Mouse (Mus musculus) MEL (cell line): ENCODE measurements at regions not wholly inside any gene's neighbourhood (a gene's known extent, or its start where the extent isn't known, plus 50 kb on each side); places are given as distances from the start of the nearest gene placed in this dataset.

ENCODE experiments used
- DNase-seq: peaks from one replicate; pipeline ENCODE4 v3.0.0; 2011; ENCODE audit warnings: low read depth, low spot score
- H3K27ac ChIP-seq: 2 replicates; pipeline ENCODE4 v1.5.1; 2012; ENCODE audit warnings: low read depth, mild to moderate bottlenecking, control low read depth, low read length, moderate library complexity; ENCODE audit not compliant: control insufficient read depth
- H3K27me3 ChIP-seq, 2 experiments: fragments of 150-350 bp in 1 of 2; sonication (generic) in 1 of 2; 2 replicates each; pipeline ENCODE4 v1.6.1; 2012; ENCODE audit warnings: low read length in 2 of 2, mild to moderate bottlenecking in 2 of 2, improper control_type of control experiment in 1 of 2, moderate library complexity in 1 of 2; ENCODE audit not compliant: insufficient read depth in 2 of 2, control insufficient read depth in 1 of 2
- H3K36me3 ChIP-seq, 2 experiments: 2 replicates each; pipeline ENCODE4 v1.6.1; 2012 to 2014; ENCODE audit warnings: low read length in 2 of 2, improper control_type of control experiment in 1 of 2, inconsistent platforms in 1 of 2, mild to moderate bottlenecking in 1 of 2; ENCODE audit not compliant: insufficient read depth in 2 of 2, control insufficient read depth in 1 of 2
- H3K4me1 ChIP-seq, 2 experiments: fragments of 150-350 bp in 1 of 2; sonication (generic) in 1 of 2; 2 replicates each; pipeline ENCODE4 v1.6.1; 2012; ENCODE audit warnings: low read length in 2 of 2, improper control_type of control experiment in 1 of 2, mild to moderate bottlenecking in 1 of 2; ENCODE audit not compliant: insufficient read depth in 2 of 2, control insufficient read depth in 1 of 2
- H3K4me3 ChIP-seq, 2 experiments: fragments of 150-350 bp in 1 of 2; sonication (generic) in 1 of 2; 2 replicates each; pipeline ENCODE4 v1.5.1; 2012; ENCODE audit warnings: low read depth in 2 of 2, low read length in 2 of 2, mild to moderate bottlenecking in 2 of 2, moderate library complexity in 2 of 2, control low read depth in 1 of 2, improper control_type of control experiment in 1 of 2; ENCODE audit not compliant: control insufficient read depth in 1 of 2, insufficient read depth in 1 of 2
- H3K79me2 ChIP-seq: 2 replicates; pipeline ENCODE4 v1.6.1; 2012; ENCODE audit warnings: mild to moderate bottlenecking, low read length, moderate library complexity; ENCODE audit not compliant: control insufficient read depth, poor library complexity, insufficient read depth
- H3K9ac ChIP-seq: 2 replicates; pipeline ENCODE4 v1.6.1; 2012; ENCODE audit warnings: low read depth, mild to moderate bottlenecking, control low read depth, low read length, moderate library complexity; ENCODE audit not compliant: control insufficient read depth, poor library complexity, severe bottlenecking
- H3K9me3 ChIP-seq: fragments of 150-350 bp; sonication (generic); replicated peaks from 2 replicates; pipeline ENCODE4 v1.6.1; 2012; ENCODE audit warnings: mild to moderate bottlenecking, low read length, improper control_type of control experiment, moderate library complexity; ENCODE audit not compliant: insufficient read depth
- CHD2 ChIP-seq: IDR thresholded peaks from 2 replicates; pipeline ENCODE4 v1.6.1; 2011; ENCODE audit warnings: low read length, improper control_type of control experiment
- E2F4 ChIP-seq: IDR thresholded peaks from 2 replicates; pipeline ENCODE4 v1.6.1; 2011; ENCODE audit warnings: low read depth, low read length, improper control_type of control experiment, borderline replicate concordance
- ELF1 ChIP-seq: IDR thresholded peaks from 2 replicates; pipeline ENCODE4 v1.6.1; 2014; ENCODE audit warnings: low read depth, mild to moderate bottlenecking, inconsistent platforms, low read length, improper control_type of control experiment, moderate library complexity
- GABPA ChIP-seq: IDR thresholded peaks from 2 replicates; pipeline ENCODE4 v1.6.1; 2012; ENCODE audit warnings: low read depth, mild to moderate bottlenecking, inconsistent platforms, low read length, improper control_type of control experiment, moderate library complexity
- GATA1 ChIP-seq: IDR thresholded peaks from 2 replicates; pipeline ENCODE4 v1.6.1; 2011; ENCODE audit warnings: low read depth, low read length, improper control_type of control experiment
- HCFC1 ChIP-seq: IDR thresholded peaks from 2 replicates; pipeline ENCODE4 v1.6.1; 2012; ENCODE audit warnings: low read depth, mild to moderate bottlenecking, inconsistent platforms, low read length, improper control_type of control experiment, moderate library complexity
- KAT2A ChIP-seq: conservative IDR thresholded peaks from 2 replicates; pipeline ENCODE4 v1.6.1; 2012; ENCODE audit warnings: low read depth, low read length, improper control_type of control experiment, inconsistent platforms
- MAX ChIP-seq: IDR thresholded peaks from 2 replicates; pipeline ENCODE4 v1.6.1; 2011; ENCODE audit warnings: low read length, improper control_type of control experiment
- MAZ ChIP-seq: IDR thresholded peaks from 2 replicates; pipeline ENCODE4 v1.6.1; 2012; ENCODE audit warnings: low read depth, mild to moderate bottlenecking, inconsistent platforms, low read length, improper control_type of control experiment
- MEF2A ChIP-seq: IDR thresholded peaks from 2 replicates; pipeline ENCODE4 v1.6.1; 2014; ENCODE audit warnings: low read depth, mild to moderate bottlenecking, inconsistent platforms, low read length, improper control_type of control experiment; ENCODE audit not compliant: poor library complexity, insufficient replicate concordance, severe bottlenecking; ENCODE audit errors: extremely low read depth
- MXI1 ChIP-seq: IDR thresholded peaks from 2 replicates; pipeline ENCODE4 v1.6.1; 2011; ENCODE audit warnings: mild to moderate bottlenecking, low read depth, low read length, improper control_type of control experiment
- MYB ChIP-seq: IDR thresholded peaks from 2 replicates; pipeline ENCODE4 v1.6.1; 2011; ENCODE audit warnings: mild to moderate bottlenecking, low read depth, low read length, improper control_type of control experiment
- MYC ChIP-seq: IDR thresholded peaks from 2 replicates; pipeline ENCODE4 v1.6.1; 2011; ENCODE audit warnings: low read depth, mild to moderate bottlenecking, low read length, improper control_type of control experiment, moderate library complexity
- NELFE ChIP-seq: IDR thresholded peaks from 2 replicates; pipeline ENCODE4 v1.6.1; 2011; ENCODE audit warnings: low read depth, low read length, improper control_type of control experiment
- POLR2AphosphoS2 ChIP-seq: IDR thresholded peaks from 2 replicates; pipeline ENCODE4 v1.6.1; 2011; ENCODE audit warnings: low read length, improper control_type of control experiment
- RAD21 ChIP-seq: IDR thresholded peaks from 2 replicates; pipeline ENCODE4 v1.6.1; 2011; ENCODE audit warnings: mild to moderate bottlenecking, low read depth, low read length, improper control_type of control experiment
- RCOR1 ChIP-seq: IDR thresholded peaks from 2 replicates; pipeline ENCODE4 v1.6.1; 2012; ENCODE audit warnings: low read depth, mild to moderate bottlenecking, inconsistent platforms, low read length, improper control_type of control experiment
- TAL1 ChIP-seq: IDR thresholded peaks from 2 replicates; pipeline ENCODE4 v1.6.1; 2012; ENCODE audit warnings: mild to moderate bottlenecking, inconsistent platforms, low read length, moderate library complexity, mixed read lengths
- UBTF ChIP-seq: IDR thresholded peaks from 2 replicates; pipeline ENCODE4 v1.6.1; 2012; ENCODE audit warnings: low read depth, mild to moderate bottlenecking, inconsistent platforms, low read length, improper control_type of control experiment, moderate library complexity, borderline replicate concordance; ENCODE audit not compliant: insufficient read depth
- USF1 ChIP-seq: IDR thresholded peaks from 2 replicates; pipeline ENCODE4 v1.6.1; 2014; ENCODE audit warnings: low read depth, mild to moderate bottlenecking, inconsistent platforms, low read length, improper control_type of control experiment, moderate library complexity
- USF2 ChIP-seq, 2 experiments: IDR thresholded peaks; 2 replicates each; pipeline ENCODE4 v1.6.1; 2011 to 2012; ENCODE audit warnings: improper control_type of control experiment in 2 of 2, low read length in 2 of 2, borderline replicate concordance in 1 of 2, inconsistent platforms in 1 of 2, low read depth in 1 of 2, mild to moderate bottlenecking in 1 of 2; ENCODE audit not compliant: insufficient read depth in 1 of 2
- ZKSCAN1 ChIP-seq: IDR thresholded peaks from 2 replicates; pipeline ENCODE4 v1.6.1; 2012; ENCODE audit warnings: low read depth, mild to moderate bottlenecking, inconsistent platforms, low read length, improper control_type of control experiment, moderate library complexity
- ZNF384 ChIP-seq: IDR thresholded peaks from 2 replicates; pipeline ENCODE4 v1.6.1; 2012; ENCODE audit warnings: low read depth, mild to moderate bottlenecking, inconsistent platforms, low read length, improper control_type of control experiment

- no peak for TF ChIP-seq GATA1
- no peak for TF ChIP-seq ZNF384
- no peak for TF ChIP-seq MAZ
- TF ChIP-seq UBTF = no peak
- no peak for TF ChIP-seq NELFE
- TF ChIP-seq GABPA = no peak
- TF ChIP-seq RCOR1 = no peak
- no peak for TF ChIP-seq MYC
- TF ChIP-seq ELF1 = no peak
- TF ChIP-seq MYB = no peak
- TF ChIP-seq MEF2A = no peak
- no peak for TF ChIP-seq USF2 (IDR thresholded peaks at IDR 0.05; ENCODE audit: borderline replicate concordance in 1 of 2, insufficient read depth in 1 of 2, low read depth in 1 of 2, low read length in 2 of 2)
- no peak for TF ChIP-seq TAL1
- H3K9me3 ChIP-seq = no peaks in the 10 kb centered on the region
- no peak overlapping the region for H3K9ac ChIP-seq
- H3K27me3 ChIP-seq = no peaks in the 10 kb centered on the region
- no peak for DNase-seq
- H3K79me2 ChIP-seq = no peaks in the 10 kb centered on the region
- no peak overlapping the region for H3K4me3 ChIP-seq
- H3K36me3 ChIP-seq = no peaks in the 10 kb centered on the region
- H3K4me1 ChIP-seq = no peaks in the 10 kb centered on the region
- H3K27ac ChIP-seq = no peak overlapping the region
These were observed 212.2 kb upstream of the Ferd3l start for GRCm38 (mm10) chr12:33715997-33716396.

GRCm38 (mm10) chr12:33717053-33717452, 211.2 kb upstream of the Ferd3l start:
- Histone ChIP-seq H3K27me3 (no peaks in the 10 kb centered on the region), H3K27ac (no peak overlapping the region), H3K9me3 (no peaks in the 10 kb centered on the region), H3K36me3 (no peaks in the 10 kb centered on the region), H3K4me1 (no peaks in the 10 kb centered on the region), H3K9ac (no peak overlapping the region), H3K4me3 (no peak overlapping the region), H3K79me2 (no peaks in the 10 kb centered on the region)
- no peak for DNase-seq
- TF ChIP-seq MAZ (no peak), POLR2AphosphoS2 (no peak), RAD21 (no peak), MXI1 (no peak), MYC (no peak), ZKSCAN1 (no peak), KAT2A (no peak), E2F4 (no peak), MAX (no peak), CHD2 (no peak), MYB (no peak), USF1 (no peak), GABPA (no peak), HCFC1 (no peak)
